Mouse (Mus musculus): ENCODE measurements around the gene Map3k20. TPM values are rescaled to one million over a fixed set of nuclear protein-coding genes. Genes with fewer than 3 reads are reported as not detected.

Gene Map3k20
- total and polyA plus RNA-seq, 2 experiments from 2014 or later: 3.5 to 6.0 TPM

DNA sequence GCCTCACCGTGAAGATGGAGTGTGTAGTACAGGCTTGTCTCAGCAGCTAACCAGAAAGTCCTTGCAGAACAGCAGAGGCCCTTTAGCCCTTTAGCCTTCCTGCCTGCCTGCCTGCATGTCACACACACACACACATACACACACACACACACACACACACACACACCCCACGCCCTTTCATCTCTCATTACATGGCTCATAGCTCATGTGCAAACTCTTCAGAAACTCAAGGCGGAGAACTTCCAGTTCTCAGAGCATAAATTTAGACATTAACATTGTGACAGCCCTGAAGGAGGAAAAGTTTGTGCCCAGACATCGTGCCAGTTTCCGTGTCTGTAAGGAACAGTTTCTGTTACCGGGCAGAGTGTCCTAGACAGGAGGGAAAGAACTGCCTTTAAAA, 111.5 kb downstream of the Map3k20 start:
- no peak for ATAC-seq
- TF ChIP-seq CTCF (IDR thresholded peaks at IDR 0.05; ENCODE audit: low read depth): no peak
- Histone ChIP-seq H3K4me1 (ENCODE audit: insufficient read depth, low read length) (no peaks in the 10 kb centered on the region), H3K27ac (no peak overlapping the region), H3K4me2 (ENCODE audit: low read depth, low read length) (no peak overlapping the region), H3K27me3 (ENCODE audit: insufficient read depth, low read length) (no peaks in the 10 kb centered on the region), H3K4me3 (ENCODE audit: low read length) (no peak overlapping the region), H3K36me3 (ENCODE audit: insufficient read depth, low read length) (no peaks in the 10 kb centered on the region), H3K9me3 (ENCODE audit: low read length) (no peaks in the 10 kb centered on the region), H3K9ac (replicated peaks; ENCODE audit: low read length) (no peak overlapping the region)
- no peak for DNase-seq (ENCODE audit: low spot score)
- WGBS: 79% methylated on average over 6 of the region's 6 CpGs

- Histone ChIP-seq H3K27me3 (ENCODE audit: insufficient read depth, low read length) (no peaks in the 10 kb centered on the region), H3K4me3 (ENCODE audit: low read length) (no peak overlapping the region), H3K36me3 (ENCODE audit: insufficient read depth, low read length) (no peaks in the 10 kb centered on the region), H3K4me2 (ENCODE audit: low read depth, low read length) (no peak overlapping the region), H3K27ac (no peak overlapping the region), H3K4me1 (ENCODE audit: insufficient read depth, low read length) (no peaks in the 10 kb centered on the region), H3K9me3 (ENCODE audit: low read length) (no peaks in the 10 kb centered on the region), H3K9ac (replicated peaks; ENCODE audit: low read length) (no peak overlapping the region)
- no peak for ATAC-seq
- peak; percentile 54 for TF ChIP-seq CTCF (IDR thresholded peaks at IDR 0.05; ENCODE audit: low read depth)
- peak; percentile 27 for DNase-seq (ENCODE audit: low spot score)
- WGBS: 39% methylated on average over 13 of the region's 13 CpGs
These were observed 112.8 kb downstream of the Map3k20 start for GRCm38 (mm10) chr2:72398227-72398626.

DNA sequence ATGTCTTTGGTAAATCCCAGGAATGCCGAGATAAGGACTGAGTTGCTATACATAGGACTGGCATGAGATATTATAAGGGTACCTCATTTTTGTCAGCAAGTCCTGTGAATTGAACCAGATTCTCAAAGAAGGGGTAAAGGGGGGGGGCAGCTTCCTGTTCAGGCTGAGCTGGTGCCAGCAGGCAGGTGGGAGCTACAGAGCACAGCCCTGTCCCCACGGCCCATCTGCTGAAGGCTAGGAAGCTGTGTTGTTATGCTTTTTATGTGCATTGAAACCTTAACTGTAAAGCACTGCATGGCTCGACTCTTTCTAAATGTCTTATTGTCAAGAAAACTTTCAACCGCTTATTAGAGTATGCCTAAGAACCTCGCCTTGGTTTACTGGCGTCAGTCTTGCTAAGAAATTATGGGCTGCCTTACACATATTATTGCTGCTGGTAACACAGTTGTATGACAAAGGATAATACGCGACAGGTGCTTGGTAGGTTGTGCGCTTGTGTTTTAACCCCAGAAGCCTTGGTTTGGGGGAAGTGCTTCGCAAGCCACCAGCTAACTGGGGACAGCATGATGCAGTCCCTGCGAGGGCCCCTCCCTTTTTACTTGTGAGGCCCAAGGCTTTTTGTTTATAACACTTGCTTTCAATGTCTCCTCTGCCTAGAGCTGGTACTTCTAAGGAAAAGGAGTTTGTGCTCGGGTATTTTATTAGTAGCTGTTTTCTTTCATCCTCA, 114.2 kb downstream of the Map3k20 start:
- WGBS: 70% methylated on average over 12 of the region's 12 CpGs
- TF ChIP-seq CTCF (IDR thresholded peaks at IDR 0.05; ENCODE audit: low read depth): no peak

DNA sequence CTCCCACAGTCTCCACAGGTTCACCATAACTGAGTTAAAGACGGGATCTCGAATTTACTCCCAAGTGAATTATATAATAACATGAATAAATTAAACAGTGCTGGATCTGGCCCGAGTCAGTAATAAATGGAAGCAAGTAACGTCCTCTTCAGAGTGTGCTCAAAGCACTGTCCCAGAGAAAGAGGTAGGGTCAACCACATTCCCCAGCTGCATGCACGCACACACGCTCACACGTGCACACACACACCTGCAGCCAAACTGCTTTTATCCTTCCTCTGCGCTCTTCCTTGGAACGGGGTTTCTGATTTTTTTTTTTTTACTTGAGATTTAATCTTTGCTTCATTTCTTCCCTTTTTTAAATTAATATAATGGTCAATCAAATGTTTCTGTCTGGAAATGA, 115.9 kb downstream of the Map3k20 start:
- DNase-seq (ENCODE audit: low spot score) (no peak), ATAC-seq (no peak)
- Histone ChIP-seq H3K27ac (no peak overlapping the region), H3K4me1 (ENCODE audit: insufficient read depth, low read length) (no peaks in the 10 kb centered on the region), H3K9ac (replicated peaks; ENCODE audit: low read length) (no peak overlapping the region), H3K9me3 (ENCODE audit: low read length) (no peaks in the 10 kb centered on the region), H3K4me3 (ENCODE audit: low read length) (no peak overlapping the region), H3K27me3 (ENCODE audit: insufficient read depth, low read length) (no peaks in the 10 kb centered on the region), H3K36me3 (ENCODE audit: insufficient read depth, low read length) (no peaks in the 10 kb centered on the region), H3K4me2 (ENCODE audit: low read depth, low read length) (no peak overlapping the region)
- TF ChIP-seq CTCF (IDR thresholded peaks at IDR 0.05; ENCODE audit: low read depth): no peak
- whole genome bisulfite sequencing: 82% methylated on average over 9 of the region's 9 CpGs

More for the DNA sequence above, 114.2 kb downstream of the Map3k20 start:
- no peaks in the 10 kb centered on the region for H3K27me3 ChIP-seq (ENCODE audit: insufficient read depth, low read length)
- H3K4me2 ChIP-seq (ENCODE audit: low read depth, low read length): no peak overlapping the region
- H3K9me3 ChIP-seq (ENCODE audit: low read length): no peaks in the 10 kb centered on the region
- ATAC-seq (no peak), DNase-seq (ENCODE audit: low spot score) (no peak)
- no peaks in the 10 kb centered on the region for H3K4me1 ChIP-seq (ENCODE audit: insufficient read depth, low read length)
- no peak overlapping the region for H3K27ac ChIP-seq
- H3K4me3 ChIP-seq (ENCODE audit: low read length): no peak overlapping the region
- no peak overlapping the region for H3K9ac ChIP-seq (replicated peaks; ENCODE audit: low read length)
- no peaks in the 10 kb centered on the region for H3K36me3 ChIP-seq (ENCODE audit: insufficient read depth, low read length)

DNA sequence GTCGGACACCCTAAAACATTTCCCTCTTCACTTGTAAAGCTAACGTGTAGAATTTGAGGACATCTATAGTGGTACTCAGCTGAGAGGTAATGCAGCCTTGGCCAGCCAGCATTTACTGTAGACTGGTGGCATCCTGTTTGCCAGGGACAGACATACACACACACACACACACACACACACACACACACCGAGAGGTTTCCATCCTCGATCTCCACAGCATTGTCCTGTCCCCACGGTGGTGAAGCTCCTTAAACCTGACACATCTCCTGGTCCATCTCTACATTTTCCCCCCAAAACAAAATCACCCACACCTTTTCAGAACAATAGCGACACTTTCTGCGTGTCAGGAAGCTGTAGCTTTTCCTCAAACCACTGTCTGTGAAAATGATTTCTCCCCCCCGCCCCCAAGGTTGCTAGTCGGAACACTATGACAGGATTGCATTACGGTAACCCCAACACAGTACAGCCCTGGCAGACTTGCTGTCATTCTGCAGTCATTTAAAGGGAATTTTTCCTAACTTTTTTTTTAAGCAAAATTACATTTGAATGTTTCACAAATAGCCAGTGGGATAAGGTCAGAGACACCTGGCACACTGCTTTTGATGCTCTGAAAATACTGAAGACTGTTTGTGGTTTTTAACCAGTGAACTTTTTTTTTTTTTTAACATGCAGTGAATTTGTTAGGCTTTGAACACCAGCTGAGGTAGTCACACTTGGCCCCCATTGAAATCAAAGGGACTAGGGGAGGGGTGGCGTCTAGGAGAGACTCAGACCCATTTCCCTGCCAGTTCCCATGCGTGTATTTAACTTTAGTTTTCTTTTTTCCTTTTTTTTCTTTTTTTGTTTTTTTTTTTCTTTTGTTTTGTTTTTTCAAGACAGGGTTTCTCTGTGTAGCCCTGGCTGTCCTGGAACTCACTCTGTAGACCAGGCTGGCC, 120.5 kb downstream of the Map3k20 start:
- no peaks in the 10 kb centered on the region for H3K27me3 ChIP-seq (ENCODE audit: insufficient read depth, low read length)
- no peak for TF ChIP-seq CTCF (IDR thresholded peaks at IDR 0.05; ENCODE audit: low read depth)
- no peak overlapping the region for H3K9ac ChIP-seq (replicated peaks; ENCODE audit: low read length)
- no peaks in the 10 kb centered on the region for H3K4me1 ChIP-seq (ENCODE audit: insufficient read depth, low read length)
- DNase-seq (ENCODE audit: low spot score) (no peak), ATAC-seq (no peak)
- no peak overlapping the region for H3K4me2 ChIP-seq (ENCODE audit: low read depth, low read length)
- 88% methylated on average over 12 of the region's 12 CpGs for whole genome bisulfite sequencing
- H3K9me3 ChIP-seq (ENCODE audit: low read length): no peaks in the 10 kb centered on the region
- no peaks in the 10 kb centered on the region for H3K36me3 ChIP-seq (ENCODE audit: insufficient read depth, low read length)
- H3K27ac ChIP-seq: no peak overlapping the region
- H3K4me3 ChIP-seq (ENCODE audit: low read length): no peak overlapping the region

DNA sequence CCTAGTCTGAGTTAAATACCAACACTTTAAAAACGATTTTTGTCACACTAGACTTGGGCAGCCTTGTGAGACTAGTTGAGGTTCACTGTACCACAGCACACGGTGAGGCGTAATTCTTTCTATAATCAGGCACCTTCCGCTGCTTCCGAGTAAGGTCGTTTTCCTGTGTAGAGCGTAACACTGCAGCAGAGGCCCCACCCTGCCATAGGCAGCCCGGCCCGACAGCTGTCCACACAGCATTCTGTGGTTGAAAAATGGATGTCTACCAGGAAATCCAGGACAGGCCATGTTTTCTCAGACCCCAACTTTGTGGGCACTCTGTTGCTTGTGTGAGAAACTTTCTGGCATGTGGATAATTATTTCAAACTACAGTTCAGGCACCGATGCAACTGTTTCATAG, 121.3 kb downstream of the Map3k20 start:
- 73% methylated on average over 10 of the region's 10 CpGs for WGBS
- no peak overlapping the region for H3K9ac ChIP-seq (replicated peaks; ENCODE audit: low read length)
- no peak for ATAC-seq

More for the DNA sequence above, 121.3 kb downstream of the Map3k20 start:
- no peak for DNase-seq (ENCODE audit: low spot score)
- TF ChIP-seq CTCF (IDR thresholded peaks at IDR 0.05; ENCODE audit: low read depth): no peak
- Histone ChIP-seq H3K9me3 (ENCODE audit: low read length) (no peaks in the 10 kb centered on the region), H3K27me3 (ENCODE audit: insufficient read depth, low read length) (no peaks in the 10 kb centered on the region), H3K4me3 (ENCODE audit: low read length) (no peak overlapping the region), H3K27ac (no peak overlapping the region), H3K4me1 (ENCODE audit: insufficient read depth, low read length) (no peaks in the 10 kb centered on the region), H3K4me2 (ENCODE audit: low read depth, low read length) (no peak overlapping the region), H3K36me3 (ENCODE audit: insufficient read depth, low read length) (no peaks in the 10 kb centered on the region)
